Mouse (Mus musculus): ENCODE measurements around the gene Slc23a2.

Slc23a2 gene

DNA sequence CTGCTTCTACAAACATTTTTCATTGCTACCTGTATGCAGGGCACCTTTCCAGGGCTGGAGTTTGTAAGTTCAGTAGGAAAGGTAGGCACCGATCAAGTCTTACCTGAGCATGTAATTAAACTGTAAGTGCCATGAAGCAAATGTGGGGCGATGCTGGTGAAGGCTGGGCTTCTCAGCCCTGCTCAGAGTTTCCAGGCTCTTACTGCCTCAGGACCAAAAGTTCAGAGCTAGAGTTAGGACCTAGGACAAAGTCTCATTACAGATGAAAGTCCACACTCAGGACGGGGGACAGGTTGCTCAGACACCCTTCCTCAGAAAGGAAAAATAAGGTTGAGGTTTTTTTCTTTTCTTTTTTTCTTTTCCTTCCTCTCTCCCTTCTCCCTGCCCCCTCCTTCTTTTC is 95.4 kb downstream of the Slc23a2 start:
- DNase-seq (ENCODE audit: low read depth, low spot score) = no peak

DNA sequence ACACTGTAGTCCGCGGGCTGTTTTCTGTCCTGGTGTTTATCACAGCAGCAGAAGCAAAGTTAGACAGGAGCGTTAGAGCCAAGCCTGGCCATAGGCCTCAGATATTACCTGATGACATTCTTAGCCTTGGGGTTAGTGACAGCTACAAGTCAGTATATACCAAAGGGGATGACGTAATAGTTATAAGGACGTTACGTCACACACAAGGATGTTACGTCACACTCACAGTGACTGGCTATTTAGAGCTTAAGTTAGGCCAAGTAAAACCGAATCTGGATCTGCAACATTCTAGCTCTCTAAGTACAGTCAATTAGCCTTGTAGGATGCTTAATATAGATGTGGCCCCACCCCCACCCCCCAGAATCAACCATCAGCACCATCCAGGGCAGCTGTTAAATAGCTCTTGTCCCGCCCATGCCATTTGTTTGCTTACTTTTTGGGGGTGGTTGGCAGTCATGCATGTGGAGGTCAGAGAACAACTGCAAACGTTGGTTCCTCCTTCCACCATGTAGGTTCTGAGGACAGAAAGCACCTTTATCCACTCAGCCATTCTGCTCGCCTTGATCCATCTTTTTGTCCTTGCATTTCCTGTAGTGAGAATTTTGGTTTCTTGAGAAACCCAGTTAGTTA is 96.7 kb downstream of the Slc23a2 start:
- no peak for DNase-seq (ENCODE audit: low read depth, low spot score)

DNA sequence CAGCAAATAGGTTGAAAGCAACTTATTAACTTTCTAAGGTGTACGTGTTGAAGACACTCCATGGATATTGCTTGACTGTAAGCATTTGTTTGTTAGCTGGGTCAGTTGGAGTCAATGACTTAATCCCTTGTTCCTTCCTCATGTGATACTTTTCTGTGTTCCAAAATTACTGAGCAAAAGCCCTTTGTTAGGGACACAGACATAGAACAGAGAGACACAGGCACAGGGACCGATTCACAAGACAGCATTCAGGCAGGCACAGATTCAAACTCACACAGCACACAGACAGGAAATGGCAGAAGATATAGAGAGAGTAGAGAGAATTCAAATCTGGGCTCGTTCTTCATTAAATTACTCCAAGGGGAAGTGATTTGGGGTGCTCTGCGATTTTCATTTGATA is 97.5 kb downstream of the Slc23a2 start:
- DNase-seq (ENCODE audit: low read depth, low spot score) = no peak

DNA sequence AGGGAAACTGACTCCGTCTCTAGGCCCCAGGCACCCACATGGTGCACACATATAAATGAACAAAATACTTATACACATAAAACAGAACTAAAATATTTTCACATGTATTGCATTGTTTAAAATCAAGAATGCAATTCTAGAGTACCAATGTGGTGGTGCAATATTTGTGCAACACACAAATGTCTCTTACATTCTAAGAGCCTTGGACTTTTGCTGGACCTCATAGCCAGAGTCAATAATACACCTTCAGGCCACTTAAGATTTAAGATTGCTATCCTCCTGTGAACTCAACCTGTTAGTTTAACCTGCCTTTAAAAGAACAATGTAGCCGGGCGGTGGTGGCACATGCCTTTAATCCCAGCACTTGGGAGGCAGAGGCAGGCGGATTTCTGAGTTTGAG is 98.2 kb downstream of the Slc23a2 start:
- no peak for DNase-seq (ENCODE audit: low read depth, low spot score)

DNA sequence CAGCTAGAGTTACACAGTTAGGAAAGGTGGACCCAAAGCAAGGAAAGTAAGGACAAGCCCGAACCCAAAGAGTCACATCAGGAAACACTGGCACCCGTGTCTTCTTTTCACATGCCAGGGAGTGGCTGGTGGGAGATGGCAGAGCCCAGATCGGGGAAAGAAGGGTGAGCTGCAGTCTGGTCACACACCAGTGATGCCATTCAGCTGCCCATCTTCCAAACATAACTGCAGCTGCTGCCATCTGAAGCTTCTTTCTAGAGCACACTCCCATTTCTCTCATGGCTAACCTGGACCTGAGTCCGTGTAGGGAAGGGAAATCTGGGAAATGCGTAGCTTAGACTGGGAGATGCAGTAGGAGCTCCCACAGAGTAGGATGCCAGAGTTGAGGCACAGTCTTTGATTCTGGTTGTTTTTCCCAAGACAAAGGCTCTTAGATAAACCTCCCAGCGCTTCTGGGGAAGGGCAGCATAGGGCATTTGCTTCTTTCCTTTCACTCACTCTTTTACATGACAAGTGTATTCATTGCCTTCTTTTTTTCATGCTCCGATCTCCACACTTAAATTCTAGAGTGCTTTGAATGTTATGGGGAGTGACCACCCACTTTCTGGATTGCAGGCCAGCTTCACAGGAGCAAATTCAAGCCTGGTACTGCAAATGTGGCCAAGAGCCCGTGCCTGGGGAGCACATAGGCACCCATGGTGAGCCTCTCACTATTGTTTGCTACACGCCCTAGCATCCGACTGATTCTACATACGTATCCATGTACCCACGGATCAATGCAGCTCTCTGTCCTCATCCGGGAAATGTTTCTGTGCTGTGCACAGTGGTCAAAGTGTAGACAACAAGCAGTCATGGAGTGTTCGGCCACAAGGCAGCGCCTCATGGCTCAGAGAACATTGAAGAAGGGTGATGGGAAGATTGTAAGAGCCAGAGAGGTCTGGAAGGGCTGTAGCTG is 100.3 kb downstream of the Slc23a2 start:
- no peak for DNase-seq (ENCODE audit: low read depth, low spot score)

DNA sequence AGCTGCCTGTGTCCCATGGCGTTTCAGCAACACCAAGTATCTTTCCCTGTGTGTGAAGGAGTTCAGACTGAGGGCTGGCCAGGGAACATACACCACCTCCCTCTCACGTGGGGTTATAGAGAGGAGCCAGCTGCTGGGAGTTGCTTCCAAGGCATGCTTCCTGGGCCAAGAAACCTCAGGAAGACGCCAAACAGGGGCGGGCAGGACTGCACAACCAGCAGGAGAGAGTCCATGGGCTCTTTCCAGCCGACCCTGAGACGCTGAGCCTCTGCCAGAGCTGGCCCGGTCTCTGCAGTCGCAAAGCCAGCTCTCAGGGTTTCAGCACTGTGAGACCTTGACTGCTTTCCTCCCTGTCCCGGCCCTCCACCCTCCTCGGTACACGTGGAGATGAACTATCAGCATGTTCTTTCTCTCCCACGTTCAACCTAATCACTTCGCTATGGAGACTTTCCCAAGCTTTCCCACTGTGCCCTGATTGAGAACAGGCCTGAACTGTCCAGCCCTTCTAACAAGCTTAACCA is 101.7 kb downstream of the Slc23a2 start:
- peak; percentile 96 for DNase-seq (ENCODE audit: low read depth, low spot score)

DNA sequence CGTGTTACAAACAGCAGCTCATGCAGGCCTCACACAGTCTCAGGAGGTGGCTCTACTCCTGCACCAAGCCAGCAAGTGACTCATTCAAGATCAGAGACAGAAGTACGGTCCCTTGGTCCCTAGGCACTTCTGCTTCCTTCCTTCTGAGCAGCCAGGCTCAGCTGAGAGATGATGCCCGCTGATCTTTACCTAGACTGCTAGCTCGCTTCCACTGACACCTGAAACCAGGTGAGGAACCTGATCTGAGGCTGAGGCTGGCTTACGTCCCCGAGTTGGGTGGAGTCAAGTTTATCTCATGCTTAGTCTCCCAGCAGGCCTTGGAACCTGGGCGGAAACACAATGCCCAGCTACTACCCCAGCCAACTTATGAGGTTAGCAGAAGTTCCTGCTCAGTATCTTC is 105.0 kb downstream of the Slc23a2 start:
- no peak for DNase-seq (ENCODE audit: low read depth, low spot score)

DNA sequence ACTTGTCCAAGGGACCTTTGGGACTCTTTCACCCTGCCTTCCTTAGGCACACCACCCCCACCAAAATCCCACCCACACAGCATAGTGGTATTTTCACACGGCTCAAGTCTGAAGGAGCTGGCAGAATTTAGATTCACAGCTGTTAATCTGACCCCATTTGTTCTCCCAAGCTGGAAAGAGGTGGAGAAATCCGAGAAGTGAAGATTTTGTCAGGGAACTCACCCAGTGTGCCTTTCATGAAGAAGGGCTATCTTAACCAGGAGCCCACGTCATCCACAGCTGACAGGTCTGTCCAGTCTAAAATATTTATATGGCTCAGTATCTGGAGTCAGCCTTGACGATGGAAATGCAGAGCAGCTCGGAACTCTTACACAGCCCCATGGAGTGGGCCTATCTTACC is 108.6 kb downstream of the Slc23a2 start:
- no peak for DNase-seq (ENCODE audit: low read depth, low spot score)

DNA sequence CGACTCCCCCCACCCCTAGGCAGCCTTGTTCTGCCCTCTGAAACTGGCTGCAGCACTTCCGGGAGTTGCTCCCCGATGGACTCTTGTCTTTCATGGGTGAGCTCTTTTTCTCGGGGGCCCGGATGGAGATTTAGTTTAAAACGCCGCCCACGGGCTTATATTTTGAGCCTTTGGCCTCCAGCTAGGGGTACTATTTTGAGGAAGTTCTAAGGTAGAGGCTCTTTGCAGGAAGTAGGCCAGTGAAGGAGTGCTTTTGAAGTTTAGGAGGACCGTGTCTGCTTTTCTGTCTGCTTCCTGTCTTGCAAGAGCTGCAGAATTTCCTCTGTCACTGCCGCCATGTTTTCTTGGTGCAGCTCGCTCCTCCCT is 109.5 kb downstream of the Slc23a2 start:
- no peak for DNase-seq (ENCODE audit: low read depth, low spot score)

DNA sequence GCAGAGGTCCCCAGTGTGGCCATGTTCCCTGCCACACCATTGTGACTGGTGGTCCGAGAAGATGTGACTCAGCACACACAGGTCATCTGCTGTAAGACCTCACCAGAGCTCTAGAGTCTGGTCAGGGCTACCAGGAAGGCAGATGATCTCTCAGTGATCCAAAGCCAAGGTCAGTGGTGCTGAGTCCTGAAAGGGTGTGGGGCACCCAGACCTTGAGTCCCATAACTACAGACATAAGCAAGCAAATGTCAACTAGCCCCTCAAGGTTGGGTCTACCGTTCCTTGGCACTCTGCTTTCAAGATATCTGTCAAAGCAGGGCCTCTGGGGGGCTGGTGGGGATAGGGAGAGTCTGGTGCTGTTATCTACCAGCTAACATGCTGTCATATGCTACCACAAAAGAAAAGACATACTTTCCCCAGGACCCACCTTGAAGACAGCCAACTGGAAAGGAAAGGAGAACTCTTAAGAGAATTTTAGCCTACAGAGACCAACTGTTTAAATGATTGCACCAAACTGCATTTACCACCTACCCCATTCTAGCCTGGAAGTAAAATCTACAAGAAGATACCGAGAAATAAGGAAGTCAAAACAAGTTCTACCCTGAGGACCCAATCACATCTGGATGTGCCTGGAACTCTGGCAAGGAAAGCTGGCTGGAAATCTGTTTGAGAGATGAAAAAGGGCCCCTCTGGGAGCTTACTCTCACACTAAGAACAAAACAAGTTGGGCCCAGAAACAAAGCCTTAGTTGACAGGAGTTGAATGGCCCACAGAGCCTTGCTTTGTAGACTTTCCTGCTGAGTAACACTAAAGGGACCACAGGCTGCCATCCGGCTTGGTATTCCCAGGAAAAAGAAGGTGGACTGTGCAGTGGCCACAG is 110.1 kb downstream of the Slc23a2 start:
- DNase-seq (ENCODE audit: low read depth, low spot score) = no peak

DNA sequence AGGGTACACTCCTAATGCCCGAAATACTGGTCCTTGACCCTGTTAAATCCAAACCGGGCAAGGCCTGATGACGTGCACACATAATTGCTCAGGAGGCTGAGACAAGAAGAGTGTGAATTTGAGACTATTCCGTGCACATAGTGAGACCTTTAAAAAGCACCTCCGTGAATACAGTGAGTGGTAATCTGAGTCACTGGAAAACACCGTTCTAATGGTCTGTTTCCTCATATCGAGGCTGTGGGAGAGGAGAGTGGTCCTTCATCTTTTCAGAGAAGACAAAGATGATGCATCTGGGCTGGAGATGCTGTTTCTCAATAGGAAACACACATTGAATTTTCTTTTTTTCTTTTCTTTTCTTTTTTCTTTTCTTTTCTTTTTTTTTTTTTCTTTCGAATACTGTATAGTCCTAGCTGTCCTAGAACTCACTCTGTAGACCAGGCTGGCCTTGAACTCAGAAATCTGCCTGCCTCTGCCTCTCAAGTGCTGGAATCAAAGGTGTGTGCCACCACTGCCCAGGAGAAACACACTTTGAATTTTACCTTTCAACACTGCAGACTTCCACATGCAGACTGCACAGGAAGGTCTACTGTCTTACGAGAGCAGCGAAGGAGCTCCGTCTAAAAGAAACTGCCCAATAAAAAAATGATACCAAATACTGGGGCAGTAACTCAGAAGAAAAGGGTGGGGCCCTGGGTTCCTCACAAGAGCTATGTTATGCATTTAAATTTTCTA is 113.4 kb downstream of the Slc23a2 start:
- no peak for DNase-seq (ENCODE audit: low read depth, low spot score)

DNA sequence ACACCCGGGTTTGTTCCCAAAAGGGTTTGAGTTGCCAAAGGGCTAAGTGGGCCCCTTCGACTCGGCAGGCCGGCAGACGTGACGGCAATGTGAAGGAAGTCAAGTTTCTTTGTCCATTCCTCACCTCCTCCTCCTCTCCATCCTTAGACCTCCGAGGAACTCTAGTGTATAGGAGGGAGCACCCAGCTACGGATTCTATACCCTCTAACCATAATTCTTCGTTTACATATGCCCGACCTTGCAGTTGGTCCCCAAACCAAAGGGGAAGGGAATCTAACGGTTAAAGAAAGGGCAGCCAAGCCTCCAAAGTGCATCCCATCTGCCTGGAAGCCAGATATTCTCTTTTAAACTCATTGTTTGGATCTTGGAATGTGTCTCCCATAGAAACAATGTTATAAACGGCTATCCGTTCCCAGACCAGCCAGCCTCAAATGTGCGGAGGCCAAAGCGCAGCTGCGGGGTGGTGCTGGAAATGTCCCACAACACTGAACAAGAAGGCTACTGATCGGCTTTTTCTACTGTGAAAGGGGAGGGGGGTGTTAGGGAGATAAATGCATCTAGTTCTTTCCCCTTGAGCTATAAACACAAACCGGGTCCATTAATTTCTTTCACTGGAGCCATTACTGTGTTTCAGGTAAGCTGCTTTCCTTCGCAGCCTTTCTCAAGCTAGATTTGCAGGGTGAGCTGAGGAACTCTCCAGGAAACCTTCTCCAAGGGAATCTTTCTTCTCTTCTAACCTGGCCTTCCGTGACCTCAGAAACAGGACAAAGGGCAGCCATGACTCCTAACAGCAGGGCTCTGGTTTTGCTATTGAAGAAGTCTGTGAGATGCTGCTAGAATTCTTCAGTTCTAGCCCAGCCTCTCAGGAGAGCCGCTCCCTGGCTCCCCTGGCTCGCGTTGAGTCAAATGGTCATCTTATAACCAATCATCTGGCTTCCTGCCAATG is 114.2 kb downstream of the Slc23a2 start:
- no peak for DNase-seq (ENCODE audit: low read depth, low spot score)

DNA sequence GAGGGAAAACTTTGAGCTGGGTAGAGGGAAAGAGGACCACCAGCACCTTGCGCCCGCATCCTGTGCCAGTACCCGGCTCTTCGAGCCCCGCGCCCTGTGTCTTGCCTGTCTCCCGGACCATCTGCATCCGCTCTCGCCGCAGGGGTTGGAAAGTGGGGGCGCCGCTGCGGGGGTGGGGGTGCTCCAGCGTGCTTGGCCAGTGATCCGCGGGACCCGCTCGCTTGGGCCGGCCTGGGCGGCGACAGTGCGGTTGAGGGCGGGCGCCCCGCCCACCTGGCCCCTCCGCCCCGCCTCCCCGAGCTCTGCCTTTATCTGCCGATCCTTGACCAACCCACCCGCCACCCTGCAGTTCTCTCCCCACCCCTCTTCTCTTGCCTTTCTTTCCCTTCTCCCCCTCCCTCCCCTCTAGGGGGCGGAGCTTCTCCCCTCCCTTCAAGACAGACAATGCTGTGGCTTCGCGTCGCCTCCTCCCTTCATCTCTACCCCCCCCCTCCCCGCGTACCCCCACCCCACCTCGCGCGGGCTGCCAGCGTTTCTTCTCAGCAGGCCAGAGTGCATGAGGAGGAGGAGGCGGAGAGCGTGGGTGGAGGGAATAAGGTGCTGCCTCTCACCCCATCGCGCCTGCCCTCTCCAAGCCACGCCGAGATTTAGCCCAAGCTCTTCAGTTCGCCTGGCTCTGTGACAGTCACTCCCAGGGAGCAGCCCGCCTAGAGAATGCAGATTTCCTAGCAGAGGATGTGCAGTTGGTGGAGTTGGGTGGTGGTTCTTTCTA is 115.1 kb downstream of the Slc23a2 start, which contains the start of gene Rassf2:
Rassf2 (minus strand) TSS at position 613 of the 772 bp plus-strand sequence.
- peak; percentile 91 for DNase-seq (ENCODE audit: low read depth, low spot score)

DNA sequence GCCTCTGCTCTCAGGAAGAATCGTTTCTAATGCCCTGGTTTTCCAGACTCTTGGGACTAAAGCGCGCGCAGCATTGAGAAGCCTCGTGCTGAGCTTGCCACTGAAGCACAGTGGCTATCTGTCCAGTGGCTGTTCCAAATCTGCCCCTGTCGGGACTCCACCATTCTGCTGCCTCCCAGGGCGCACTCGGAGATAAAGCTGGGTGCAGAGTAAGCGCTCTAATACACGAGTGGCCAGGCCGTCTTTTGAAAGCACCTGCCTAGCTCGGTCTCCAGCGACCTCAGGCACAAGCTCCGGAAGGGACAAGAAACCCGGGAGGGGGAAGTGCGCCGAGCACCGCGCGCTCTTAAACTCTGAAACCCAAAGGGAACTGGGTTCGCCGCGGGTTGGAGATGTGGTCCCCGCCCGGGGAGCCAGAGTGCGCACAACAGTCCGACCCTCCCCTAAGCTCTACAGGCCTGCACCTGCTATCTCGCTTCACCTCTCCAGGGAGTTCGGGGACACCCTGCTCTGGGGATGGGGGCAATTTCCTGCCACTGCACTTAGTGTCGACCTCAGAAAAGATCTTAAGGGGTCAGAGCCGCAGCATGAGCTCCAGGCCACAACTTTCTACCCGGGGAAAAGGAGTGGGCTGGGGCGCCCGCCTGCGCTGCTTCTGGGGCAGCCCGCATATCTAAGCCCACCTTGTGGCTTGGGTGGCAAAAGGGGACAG is 115.9 kb downstream of the Slc23a2 start:
- DNase-seq (ENCODE audit: low read depth, low spot score) = no peak

DNA sequence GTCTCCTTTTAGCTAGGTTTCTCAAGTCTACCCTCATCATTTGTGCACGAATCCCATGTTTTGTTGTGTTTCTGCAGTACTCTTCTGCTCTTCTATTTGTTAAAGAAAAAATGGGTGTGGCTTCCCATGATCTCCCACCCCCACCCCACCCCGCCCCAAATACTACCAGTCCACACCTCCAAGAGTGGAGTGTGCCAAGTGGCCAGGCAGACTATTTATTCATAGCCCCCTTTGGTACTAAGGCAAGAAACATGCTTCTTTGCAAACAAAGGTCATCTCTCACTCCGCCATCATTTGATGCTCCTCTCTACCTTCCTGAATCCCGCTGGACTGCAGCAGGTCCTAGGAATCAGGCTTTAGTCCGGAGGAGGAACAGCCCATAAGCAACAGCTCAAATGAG is 116.8 kb downstream of the Slc23a2 start:
- DNase-seq (ENCODE audit: low read depth, low spot score) = no peak

DNA sequence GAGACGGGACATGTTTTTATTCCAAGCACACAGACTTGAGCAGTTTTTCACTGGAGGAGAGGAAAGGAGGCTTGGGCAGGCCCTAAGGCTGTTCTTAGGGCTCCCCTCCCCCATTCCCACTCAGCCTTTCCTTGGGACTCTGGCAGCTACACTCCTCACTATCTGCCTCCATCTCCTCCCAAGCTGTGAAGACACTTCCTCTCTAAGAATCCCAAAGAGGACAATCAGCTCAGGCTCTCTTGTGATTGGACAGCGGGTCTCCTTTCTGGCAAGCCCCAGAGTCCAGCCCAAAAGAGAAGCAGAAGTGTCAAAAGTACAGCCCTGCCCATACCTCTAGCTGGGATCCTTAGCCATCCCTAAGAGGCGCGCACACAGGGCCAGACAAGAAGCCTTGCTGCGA is 117.5 kb downstream of the Slc23a2 start:
- no peak for DNase-seq (ENCODE audit: low read depth, low spot score)

DNA sequence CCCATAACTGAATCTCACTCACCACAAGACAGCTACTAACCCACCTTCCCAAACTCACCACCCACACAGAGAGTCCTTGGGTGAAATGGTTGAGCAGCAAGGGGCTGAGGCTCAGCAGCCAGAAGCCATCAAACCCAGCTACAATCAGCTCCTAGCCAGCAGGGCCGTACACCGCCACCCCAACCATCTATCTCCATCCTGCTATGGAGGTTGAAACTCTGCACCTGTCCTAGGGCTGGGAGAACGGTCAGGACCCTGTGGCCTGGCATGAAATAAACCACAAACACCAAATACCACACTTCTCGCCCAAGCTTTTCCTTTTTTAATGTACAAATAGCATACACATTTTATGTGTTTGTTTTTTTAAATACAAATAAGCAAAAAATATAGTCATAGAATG is 120.9 kb downstream of the Slc23a2 start:
- no peak for DNase-seq (ENCODE audit: low read depth, low spot score)

DNA sequence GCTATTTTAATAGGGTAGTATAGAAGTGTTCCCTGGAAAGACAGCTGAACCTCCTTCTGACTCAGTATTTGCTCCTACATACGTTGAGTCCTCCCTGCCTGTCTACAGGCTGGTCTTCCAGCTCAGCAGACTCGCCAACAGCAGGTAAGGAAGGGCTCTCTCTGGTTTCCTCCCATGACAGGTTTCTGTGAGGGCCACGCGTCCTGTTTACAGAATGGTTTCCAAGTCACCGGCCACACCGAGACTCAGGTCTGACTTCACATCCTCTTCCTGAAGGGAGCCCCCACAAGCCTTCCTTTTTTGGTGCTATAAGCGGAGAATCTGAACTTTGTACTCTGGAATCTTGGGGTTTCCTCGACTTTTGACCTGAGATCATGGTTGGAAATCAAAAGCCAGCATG is 122.3 kb downstream of the Slc23a2 start:
- DNase-seq (ENCODE audit: low read depth, low spot score) = no peak

DNA sequence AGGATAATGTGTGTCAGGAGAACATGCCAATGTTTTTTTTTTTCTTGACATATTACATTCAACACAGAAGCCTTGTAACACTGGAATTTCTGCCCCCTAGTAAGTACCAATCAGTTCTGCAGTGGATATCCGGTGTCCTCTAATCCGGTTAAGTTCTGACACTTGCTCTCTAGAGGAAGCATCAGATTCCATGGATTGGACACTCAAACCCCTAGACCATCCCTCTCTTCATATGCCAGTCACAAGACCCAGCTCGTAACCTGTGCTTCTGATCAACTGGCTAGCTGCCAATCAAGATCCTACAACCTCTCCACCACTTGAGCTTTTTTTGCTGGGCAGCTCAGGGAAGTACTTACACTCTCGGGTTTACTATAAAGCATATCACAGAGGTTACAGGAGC is 123.3 kb downstream of the Slc23a2 start:
- no peak for DNase-seq (ENCODE audit: low read depth, low spot score)

Measured in skeletal muscle tissue, adult 2 months (tissue).